ENCODE assay signal across 10 mouse cellular contexts in the genomic region with DNA sequence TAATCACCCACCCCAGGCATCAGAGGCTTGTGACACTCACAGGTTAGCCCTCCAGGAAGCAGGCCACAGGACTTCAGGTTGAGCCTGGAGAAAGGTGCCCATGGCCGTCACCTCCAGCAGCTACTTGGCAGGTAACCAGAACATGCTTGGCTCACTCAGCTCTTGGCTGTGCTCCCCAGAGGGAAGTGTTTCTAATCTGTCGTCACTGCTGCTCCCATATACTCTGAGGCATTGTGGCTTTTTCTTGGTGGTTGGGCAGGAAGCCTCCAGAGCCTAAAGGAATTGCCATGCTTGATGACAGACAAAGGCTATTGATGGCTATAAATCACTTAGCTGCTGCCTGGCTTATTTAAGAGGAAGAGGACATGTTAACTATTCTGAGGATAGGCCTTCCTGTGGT.
DNase-seq lines count a peak whose midpoint lies in the region; ATAC-seq lines count a peak whose summit lies in the region.
"Had no signal": no experiment of that assay in that cellular context is flagged by ENCODE, and none has a peak within 500 bp of the region (broad histone marks: within the 10 kb centered on the region; RNA-seq: fewer than 3 reads in every experiment).

No protein-coding gene starts in this region.

- ATAC-seq in heart, embryonic 16.5 days (replicated peaks; ENCODE audit: extremely low read depth, insufficient read depth, low FRiP score), result peak; percentile 57
- ATAC-seq in megakaryocyte, adult 5-6 weeks (ENCODE audit: poor library complexity, severe bottlenecking), result no peak

- H3K9ac ChIP-seq in heart, embryonic 16.5 days (ENCODE audit: low read length), result no peak overlapping the region
- H3K9ac ChIP-seq: embryonic facial prominence, embryonic 15.5 days; liver, embryonic 15.5 days had no signal

- 14% methylated on average over 2 of the region's 2 CpGs for WGBS in heart, embryonic 16.5 days

- H3K4me2 ChIP-seq in heart, embryonic 16.5 days (ENCODE audit: low read depth, low read length), result no peak overlapping the region
- H3K4me2 ChIP-seq: embryonic facial prominence, embryonic 15.5 days; liver, embryonic 15.5 days had no signal

- H3K9me3 ChIP-seq in heart, embryonic 16.5 days (replicated peaks; ENCODE audit: control insufficient read depth, low read length), result no peaks in the 10 kb centered on the region
- H3K9me3 ChIP-seq: embryonic facial prominence, embryonic 15.5 days; liver, embryonic 15.5 days had no signal

- peaks cover 11% of the 10 kb centered on the region for H3K4me1 ChIP-seq in heart, embryonic 16.5 days (ENCODE audit: control insufficient read depth, insufficient read depth, low read length)
- H3K4me1 ChIP-seq: liver, embryonic 15.5 days had no signal

- no peaks in the 10 kb centered on the region for H3K27me3 ChIP-seq in heart, embryonic 16.5 days (ENCODE audit: control insufficient read depth, insufficient read depth, low read length)
- H3K27me3 ChIP-seq: embryonic facial prominence, embryonic 15.5 days; liver, embryonic 15.5 days had no signal

- H3K36me3 ChIP-seq in heart, embryonic 16.5 days (ENCODE audit: control insufficient read depth, insufficient read depth), result no peaks in the 10 kb centered on the region
- H3K36me3 ChIP-seq: embryonic facial prominence, embryonic 15.5 days; liver, embryonic 15.5 days had no signal

- peak overlapping the region; percentile 32; the same call in 1 of the 2 replicates for H3K27ac ChIP-seq in heart, embryonic 16.5 days (ENCODE audit: low read length)
- H3K27ac ChIP-seq: embryonic facial prominence, embryonic 15.5 days; liver, embryonic 15.5 days had no signal

- DNase-seq in kidney, adult 18-20 months, result peak; percentile 64
- no peak for DNase-seq in kidney, postnatal 4 days
- DNase-seq in adrenal gland, postnatal 36 days, result peak; percentile 47
- DNase-seq in lung, postnatal 36 days, result peak; percentile 85
- no peak for DNase-seq in right cerebral cortex, postnatal 4 days
- no peak for DNase-seq in thymus, postnatal 36 days

- H3K4me3 ChIP-seq in heart, embryonic 16.5 days (ENCODE audit: low read length), result no peak overlapping the region
- H3K4me3 ChIP-seq: embryonic facial prominence, embryonic 15.5 days; liver, embryonic 15.5 days had no signal

Comparison
In these comparisons a context has a peak if more than half of its experiments do, and no peak if none do; other contexts are left out.
1. DNase-seq: peak in kidney, adult 18-20 months (single experiment), adrenal gland, postnatal 36 days (2 of 2) and lung, postnatal 36 days (single experiment); none in kidney, postnatal 4 days (0 of 2), right cerebral cortex, postnatal 4 days (single experiment) and thymus, postnatal 36 days (0 of 2).